Mouse (Mus musculus) gonadal fat pad, adult 2 months (tissue): ENCODE measurements around the gene Gm9944. TPM values are rescaled to one million over a fixed set of nuclear protein-coding genes. Genes with fewer than 3 reads are reported as not detected.

Source experiments
- DNase-seq: peaks from one replicate; pipeline ENCODE4 v3.0.0-alpha.2; 2012; ENCODE audit warnings: low read depth
- polyA plus RNA-seq: library from polyadenylated mRNA; depleted of rRNA; stranded (reverse); fragments of >200 nt; gene quantifications from 2 replicates; pipeline ENCODE4 v1.2.3, GENCODE M21; 2012; rRNA removed

Gm9944 gene
- polyA plus RNA-seq: not detected in 2 replicates

DNA sequence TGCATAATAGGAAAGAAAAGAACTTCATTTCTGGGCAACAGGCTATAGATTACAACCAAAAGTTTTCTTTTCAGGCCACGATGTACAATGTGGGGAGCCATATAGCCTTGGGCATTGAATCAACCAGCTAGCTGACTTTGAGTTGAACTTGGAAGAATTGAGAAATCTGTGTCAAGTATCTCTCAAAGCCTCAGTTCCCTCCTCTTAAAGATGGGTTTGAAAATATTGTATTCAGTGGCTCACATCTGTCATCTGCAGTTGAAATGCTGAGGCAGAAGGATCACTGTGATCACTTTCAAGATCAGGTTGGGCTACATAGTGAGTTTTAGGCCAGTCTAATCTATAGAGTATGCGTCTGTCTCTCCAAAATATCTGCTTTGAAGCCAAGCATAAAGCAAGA lies at the start of gene Gm9944:
TSS of gene Gm9944 (minus strand) at position 101 of the 400 bp plus-strand sequence.
- DNase-seq: no peak

DNA sequence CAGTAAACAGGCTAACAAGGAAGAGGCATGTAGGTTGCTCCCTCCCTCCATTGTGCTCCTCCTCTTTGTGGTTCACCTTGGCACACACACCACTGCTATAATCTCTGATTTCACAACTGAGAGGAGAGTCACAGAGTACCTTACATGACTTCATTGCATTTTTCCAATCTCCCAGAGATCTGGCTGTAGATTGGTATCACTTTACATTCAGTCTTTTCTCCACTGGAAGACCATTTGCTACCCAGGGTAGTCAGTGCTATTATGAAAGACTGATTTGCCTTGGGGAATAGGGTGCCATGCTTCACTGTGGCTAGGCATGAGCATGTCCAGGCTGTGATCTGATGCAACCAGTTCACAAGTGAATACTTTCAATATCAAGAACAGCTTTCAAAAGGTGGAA lies 40.2 kb upstream of the Gm9944 start:
- DNase-seq: peak; percentile 99

DNA sequence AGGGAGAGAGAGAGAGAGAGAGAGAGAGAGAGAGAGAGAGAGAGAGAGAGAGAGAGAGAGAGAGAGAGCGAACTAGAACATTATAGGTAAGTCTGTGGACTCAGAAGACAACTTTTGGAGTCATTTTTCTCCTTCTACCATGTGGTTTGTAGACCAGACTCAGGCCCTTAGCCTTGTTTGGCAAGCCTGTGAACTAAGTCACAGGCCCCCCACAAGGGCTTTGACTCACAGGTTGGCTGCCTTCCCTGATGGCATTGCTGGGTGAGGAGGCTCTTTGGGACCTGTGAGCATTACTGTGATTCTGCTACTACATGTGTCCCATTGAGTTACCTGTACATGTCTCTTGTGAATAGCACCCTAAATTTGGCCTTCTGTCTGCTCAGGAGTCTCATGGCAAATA lies 15.0 kb upstream of the Gm9944 start:
- DNase-seq: no peak

DNA sequence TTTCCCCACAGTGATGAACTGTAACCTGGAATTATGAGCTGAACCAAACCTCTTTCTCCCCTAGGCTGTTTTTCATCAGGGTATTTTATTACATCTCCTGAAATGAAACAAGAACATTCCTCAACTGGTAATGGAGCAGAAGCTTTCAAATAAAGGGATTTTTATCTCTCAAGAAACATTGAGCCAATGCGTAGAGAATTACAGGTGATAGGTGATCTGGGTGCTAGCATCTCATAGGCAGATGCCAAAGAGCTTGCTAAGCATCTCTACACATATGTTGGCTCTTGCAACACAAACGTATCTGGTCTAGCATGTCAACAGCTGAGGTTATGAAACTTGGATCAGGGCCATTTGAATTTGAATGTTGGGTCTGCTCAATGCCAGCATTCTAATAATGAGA lies 12.1 kb upstream of the Gm9944 start:
- peak; percentile 95 for DNase-seq

DNA sequence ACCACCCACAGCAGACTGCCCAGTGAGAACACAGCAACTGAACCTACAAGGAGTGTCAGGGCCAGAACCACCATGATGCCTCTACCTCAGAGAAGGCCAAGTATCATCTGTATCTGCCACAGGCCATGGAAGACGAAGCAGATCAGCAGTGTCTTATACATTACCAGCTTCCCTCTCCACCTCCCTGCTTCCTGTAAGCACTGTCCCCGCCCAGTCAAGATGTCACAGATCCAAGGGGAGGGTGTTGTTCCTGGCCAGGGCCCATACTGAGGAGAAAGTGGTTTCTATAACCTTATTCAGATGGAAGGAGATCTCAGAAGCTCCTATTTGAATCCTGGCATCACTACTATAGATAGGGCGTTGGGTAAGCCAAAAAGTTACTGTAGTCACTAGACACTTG lies 10.5 kb upstream of the Gm9944 start, which contains the start of gene Aadacl3:
TSS of gene Aadacl3 (minus strand) at position 101 of the 400 bp plus-strand sequence.
- DNase-seq: peak; percentile 71

DNA sequence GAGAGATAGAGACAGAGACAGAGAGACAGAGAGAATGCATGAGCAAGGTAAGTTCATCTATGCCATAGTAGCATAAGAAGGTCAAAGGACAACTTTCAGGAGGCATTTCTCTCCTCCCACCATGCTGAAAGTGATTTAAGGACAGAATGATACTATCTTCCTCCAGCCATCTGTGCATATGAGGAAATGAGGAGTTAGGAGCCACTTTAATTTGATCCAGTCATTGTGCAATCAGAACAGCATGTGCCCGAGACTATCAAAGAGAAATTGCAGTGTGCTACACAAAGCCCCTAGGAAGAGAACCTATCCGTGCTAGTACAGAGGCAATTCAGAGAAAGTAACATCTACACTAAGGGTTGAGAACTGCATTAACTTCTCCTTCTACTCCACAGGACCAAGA lies 4.6 kb downstream of the Gm9944 start:
- peak; percentile 98 for DNase-seq

DNA sequence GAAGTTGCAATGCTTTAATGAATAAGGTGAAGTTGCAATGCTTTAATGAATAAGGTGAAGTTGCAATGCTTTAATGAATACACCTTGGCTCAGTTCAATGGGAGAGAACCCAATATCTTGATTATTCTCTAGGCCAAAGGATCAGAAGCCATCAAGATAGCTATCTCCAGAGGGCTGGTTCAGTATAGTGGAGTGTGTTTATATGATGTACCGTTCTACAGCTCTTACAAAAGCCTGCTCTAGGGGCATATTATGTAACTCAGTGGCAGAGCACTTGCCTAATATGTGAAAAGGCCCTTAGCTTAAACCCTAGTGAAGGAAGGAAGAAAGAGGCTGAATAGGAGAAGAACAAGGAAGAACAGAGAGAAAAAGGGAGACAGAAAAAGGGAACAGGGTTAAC lies 11.5 kb downstream of the Gm9944 start:
- DNase-seq: peak; percentile 99

DNA sequence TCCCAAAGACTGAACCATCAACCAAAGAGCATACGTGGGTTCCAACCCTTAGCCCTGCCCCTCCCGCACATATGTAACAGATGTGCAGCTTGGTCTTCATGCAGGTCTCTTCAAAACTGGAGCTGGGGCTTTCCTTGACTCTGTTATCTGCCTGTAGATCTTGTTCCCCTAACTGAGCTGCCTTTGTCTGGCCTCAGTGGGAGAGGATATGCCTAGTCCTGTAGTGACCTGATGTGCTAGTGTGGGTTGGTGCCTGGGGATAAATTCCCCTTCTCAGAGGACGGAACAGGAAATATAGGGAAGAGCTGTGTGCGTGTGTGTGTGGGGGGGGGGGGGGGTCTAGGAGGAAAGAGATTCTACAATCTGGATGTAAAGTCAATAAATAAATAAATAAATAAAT lies 12.0 kb downstream of the Gm9944 start:
- DNase-seq: peak; percentile 86

DNA sequence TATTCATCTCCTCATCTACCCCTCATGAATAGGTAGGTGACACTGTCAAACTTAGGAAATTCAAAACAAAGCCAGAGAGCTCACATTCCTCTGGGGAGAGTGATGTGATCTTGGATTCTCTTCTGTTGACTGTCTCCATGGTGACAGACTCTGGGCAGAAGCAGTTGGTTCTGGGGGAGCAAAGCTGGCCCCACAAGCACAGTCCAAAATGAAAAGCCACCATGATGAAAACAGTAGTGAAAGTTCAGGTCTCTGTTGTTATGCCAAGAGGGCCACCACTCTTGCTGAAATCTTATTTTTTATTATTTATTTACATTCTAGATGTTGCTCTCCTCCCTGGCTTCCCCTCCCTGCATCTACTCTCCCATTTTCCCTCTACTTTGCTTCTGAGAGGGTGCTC lies 14.4 kb downstream of the Gm9944 start, which contains the start of gene 1700012P22Rik:
TSS of gene 1700012P22Rik (minus strand) at position 101 of the 400 bp plus-strand sequence.
- DNase-seq: no peak

DNA sequence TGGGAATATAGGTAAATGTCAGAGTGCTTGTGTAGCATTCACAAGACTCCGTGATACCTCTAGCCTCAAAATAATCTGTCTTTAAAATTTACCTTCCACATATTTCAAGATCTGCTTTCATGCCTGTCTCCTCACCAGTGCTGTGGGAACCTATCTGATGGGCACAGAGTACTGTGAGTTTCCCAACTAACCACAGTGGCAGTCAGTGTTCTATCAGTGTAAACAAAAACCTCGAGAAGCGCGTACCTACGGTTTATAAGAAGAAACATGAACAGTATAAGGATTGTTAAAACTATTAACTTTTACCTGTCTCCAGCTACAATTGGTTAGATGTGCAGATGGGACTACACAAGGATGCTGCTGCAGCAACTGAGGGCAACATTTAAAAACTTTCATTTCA lies 19.9 kb downstream of the Gm9944 start:
- peak; percentile 90 for DNase-seq

DNA sequence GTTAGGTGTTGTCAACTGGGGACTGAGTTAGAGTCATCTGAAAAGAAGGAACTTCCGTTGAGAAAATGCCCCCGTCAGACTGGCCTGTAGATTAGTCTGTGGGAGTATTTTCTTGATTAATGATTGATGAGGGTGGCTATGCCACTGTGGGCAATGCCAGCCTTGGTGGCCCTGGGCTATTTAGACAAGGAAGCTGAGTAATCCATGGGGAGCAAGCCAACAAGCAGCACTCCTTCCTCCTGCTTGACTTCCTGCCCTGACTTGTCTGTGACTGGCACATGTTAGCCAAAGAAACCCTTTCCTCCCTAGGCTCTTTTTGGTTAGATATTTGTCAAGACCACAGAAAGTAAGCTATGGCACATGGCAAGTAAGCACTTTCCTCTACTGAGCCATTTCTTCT lies 22.4 kb downstream of the Gm9944 start:
- peak; percentile 93 for DNase-seq

DNA sequence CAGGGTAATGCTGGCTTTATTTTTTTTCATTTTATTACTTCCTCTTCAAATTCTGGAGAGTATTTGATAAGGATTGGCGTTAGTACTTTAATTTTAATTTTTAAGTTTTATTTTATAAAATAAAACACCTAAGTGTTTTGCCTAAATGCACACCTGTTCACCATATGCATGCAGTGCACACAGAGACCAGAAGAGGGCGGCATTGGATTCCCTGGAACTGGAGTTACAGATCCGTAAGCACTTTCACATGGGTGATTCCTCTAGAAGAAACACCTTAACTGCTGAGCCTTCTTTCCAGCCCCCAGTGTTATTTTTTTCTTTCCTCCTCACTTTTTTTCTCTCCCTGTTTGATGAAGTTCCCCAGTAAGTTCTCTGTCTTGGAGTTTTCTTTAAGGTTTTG lies 24.2 kb downstream of the Gm9944 start:
- DNase-seq: no peak

DNA sequence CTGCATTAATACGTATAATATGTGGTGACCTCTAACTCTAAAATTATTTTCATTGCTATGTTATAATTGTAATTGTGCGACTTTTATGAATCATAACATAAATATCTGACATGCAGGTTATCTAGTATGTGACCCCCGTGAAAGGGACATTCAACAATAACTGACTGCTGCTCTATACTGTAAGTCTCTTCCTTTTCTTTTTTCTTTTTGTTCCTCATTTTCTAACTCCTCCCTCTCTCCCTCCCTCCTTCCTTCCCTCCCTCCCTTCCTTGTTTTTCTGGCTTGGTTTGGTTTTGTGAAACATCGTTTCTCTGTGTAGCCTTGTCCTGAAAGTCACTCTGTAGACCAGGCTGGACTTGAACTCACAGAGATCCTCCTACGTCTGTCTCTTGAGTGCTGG lies 28.5 kb downstream of the Gm9944 start:
- no peak for DNase-seq

DNA sequence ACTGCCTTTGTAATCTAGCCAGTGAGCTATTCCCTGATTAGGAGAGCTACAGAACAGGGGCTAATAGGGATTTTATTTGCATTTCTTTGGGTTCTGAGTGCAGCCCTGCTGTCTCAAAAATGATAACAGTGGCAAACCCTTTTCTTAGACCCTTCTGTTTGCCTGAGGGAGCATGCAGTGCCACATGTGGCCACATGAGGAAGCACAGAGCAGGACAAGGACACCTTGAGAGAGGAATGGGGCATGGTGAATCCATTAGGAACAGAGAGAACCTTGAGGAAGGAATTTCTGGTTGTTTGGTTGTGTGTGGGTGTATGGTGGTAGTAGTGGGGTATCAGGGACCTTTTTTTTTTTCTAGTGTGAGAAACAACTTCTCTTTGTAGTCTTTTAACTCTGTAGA lies 32.5 kb downstream of the Gm9944 start:
- no peak for DNase-seq

DNA sequence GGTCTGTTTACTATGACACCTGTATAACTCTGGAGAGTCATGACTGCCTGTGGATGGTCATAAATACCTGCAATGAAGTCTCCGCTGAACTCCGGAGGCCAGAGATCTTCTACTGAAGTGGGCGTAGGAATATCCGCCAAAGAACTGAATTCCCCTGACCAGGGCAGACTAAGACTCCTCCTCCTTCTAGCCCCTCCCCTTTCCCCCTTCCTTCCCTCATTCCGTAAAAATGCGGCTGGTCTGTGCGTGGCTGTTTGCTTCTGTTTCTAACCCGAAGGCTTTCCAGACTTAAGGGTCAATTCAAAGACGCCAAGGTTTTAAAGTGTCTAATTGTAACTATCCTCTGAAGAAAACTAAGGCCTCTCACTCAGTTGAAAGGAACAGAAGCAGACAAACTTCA lies 44.8 kb downstream of the Gm9944 start, which contains the start of gene Pramef12:
TSS of gene Pramef12 (minus strand) at position 175 of the 400 bp plus-strand sequence.
- no peak for DNase-seq

DNA sequence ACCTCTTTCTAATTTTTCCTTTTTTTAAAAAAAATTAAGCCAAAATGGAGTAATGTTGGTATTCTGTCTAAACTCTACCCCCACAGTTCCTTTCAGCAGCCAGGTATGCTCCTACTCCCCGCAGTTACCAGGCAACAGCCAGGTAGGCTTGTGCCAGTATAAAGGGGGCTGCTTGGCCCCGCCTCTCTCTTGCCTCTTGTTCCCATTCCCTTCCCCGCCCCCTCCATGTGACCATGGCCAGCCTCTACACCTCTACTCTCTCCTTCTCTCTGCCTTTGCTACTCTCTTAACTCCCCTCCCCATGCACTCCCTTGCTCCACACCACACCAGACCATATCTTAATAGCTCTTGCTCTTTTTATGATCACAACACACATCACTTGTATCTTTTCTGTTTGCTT lies 46.9 kb downstream of the Gm9944 start:
- DNase-seq: no peak

DNA sequence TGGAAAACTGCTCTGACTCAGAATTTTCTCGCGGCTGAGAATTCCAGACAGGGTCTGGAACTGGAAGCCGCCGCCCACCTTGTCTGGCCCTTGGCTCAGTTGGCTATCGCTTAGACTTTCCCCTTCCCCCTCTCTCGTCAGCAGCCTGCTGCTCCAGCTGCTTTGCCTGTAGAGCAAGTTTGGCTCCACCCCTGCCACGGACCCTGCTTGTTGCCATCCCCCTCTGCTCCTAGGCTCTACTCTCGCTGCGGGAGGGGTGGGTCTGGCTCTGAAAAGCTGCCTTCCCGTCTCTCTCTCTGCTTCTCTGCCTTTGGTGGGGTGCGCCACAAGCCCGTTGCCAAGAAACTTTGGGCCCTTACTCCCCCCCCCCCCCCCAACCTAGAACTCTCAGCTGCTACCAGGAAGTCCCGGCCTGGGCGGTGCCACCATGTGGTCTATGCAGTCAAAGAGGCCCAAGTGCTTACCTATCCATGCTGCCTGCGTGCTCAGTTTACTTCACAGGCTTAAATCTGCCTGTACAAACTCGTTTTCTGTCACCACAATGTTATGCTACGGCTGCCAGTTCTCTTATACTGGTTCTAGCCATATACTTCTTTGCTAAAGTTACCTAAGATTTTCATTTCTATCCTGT lies 48.5 kb downstream of the Gm9944 start:
- no peak for DNase-seq

Other genes with a start within 250 kb of the Gm9944 start
- gene C87977, start 240.0 kb downstream of the Gm9944 start, polyA plus RNA-seq: not detected in 2 replicates
- 0.05 TPM in 1 of 2 replicates, not detected in the other for gene Pramel5, start 172.8 kb downstream of the Gm9944 start, polyA plus RNA-seq
- gene Gm13128, start 123.1 kb downstream of the Gm9944 start, polyA plus RNA-seq: not detected in 2 replicates
- not detected in 2 replicates for gene Gm13119, start 95.4 kb downstream of the Gm9944 start, polyA plus RNA-seq
- not detected in 2 replicates for gene Pramef20, start 75.4 kb downstream of the Gm9944 start, polyA plus RNA-seq
- 5.5 and 6.4 TPM in 2 replicates for gene Pramef12, start 44.9 kb downstream of the Gm9944 start, polyA plus RNA-seq
- gene 1700012P22Rik, start 14.5 kb downstream of the Gm9944 start, polyA plus RNA-seq: 0.55 and 0.95 TPM in 2 replicates
- not detected in 2 replicates for gene Aadacl3, start 10.4 kb upstream of the Gm9944 start, polyA plus RNA-seq
- not detected in 2 replicates for gene 9430007A20Rik, start 66.5 kb upstream of the Gm9944 start, polyA plus RNA-seq
- not detected in 2 replicates for gene Gm13124, start 111.8 kb upstream of the Gm9944 start, polyA plus RNA-seq
- gene Aadacl4, start 160.4 kb upstream of the Gm9944 start, polyA plus RNA-seq: not detected in 2 replicates
- gene Gm436, start 233.1 kb upstream of the Gm9944 start, polyA plus RNA-seq: not detected in 2 replicates